Mouse (Mus musculus): ENCODE measurements at regions not wholly inside any gene's neighbourhood (a gene's known extent, or its start where the extent isn't known, plus 50 kb on each side); places are given as distances from the start of the nearest gene placed in this dataset.

DNA sequence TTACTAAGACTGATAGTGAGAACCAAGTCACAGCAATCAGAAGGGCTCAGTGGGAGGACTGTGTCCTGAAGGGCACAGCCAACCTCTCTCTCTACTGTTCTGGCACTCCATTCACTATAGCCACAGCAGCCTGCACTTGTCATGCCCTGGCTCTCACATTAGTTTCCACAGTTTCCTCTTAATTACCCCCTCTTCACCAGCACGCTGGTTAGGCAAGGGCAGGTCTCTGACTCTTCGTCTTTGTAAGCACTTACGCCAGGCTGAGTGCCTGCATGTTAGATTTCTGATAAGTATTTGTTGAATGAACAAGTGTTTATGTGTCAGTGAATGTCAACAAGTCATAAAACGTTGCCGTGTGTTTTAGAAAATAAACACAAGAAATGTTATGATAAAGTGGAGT lies 116.2 kb upstream of the Lrig1 start:
- TF ChIP-seq CTCF (IDR thresholded peaks at IDR 0.05; ENCODE audit: insufficient read depth, low read depth, low read length) (no peak), POLR2A (IDR thresholded peaks at IDR 0.05; ENCODE audit: insufficient read depth, low read depth, low read length) (no peak)
